Mouse (Mus musculus): ENCODE results near the gene Arhgap6.

DNA sequence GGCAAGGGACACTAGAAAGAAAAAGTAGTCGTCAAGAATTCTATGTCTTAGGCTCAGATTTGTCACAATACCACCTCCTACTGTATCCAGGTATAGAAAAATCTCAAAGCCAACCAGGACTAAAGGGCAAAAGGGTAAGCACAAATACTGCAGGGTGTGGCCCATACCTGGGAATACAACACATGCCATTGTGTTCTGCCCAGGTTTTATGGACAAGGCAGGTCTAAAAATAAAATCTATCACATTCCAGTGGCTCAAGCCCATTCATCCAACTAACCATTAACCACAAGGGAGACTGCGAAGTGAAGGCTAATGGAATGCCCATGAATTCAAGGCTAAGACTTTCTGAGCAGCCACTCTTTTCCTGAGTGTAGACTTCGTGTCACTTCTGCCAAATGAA, 415.1 kb downstream of the Arhgap6 start:
- TF ChIP-seq EP300 (IDR thresholded peaks at IDR 0.05; ENCODE audit: low read depth) (no peak), CTCF (IDR thresholded peaks at IDR 0.05; ENCODE audit: low read depth) (no peak)
